Mouse (Mus musculus) limb, embryonic 15.5 days (tissue): ENCODE data around the gene Ttc28. TPM values are rescaled to one million over a fixed set of nuclear protein-coding genes. Genes with fewer than 3 reads are reported as not detected.
"Not testable (repeated sequence)": the region's sequence is repeated elsewhere in the genome, so short reads cannot be mapped to it uniquely, and the experiment has no call there.

Experiments used
- ATAC-seq: fragments of 200-750 bp; cut with Nextera tagmentation; 2 replicates; pipeline ENCODE4 v1.8.0; 2017; ENCODE audit warnings: low read depth, moderate TSS enrichment; ENCODE audit not compliant: insufficient number of reproducible peaks, low FRiP score, low TSS enrichment
- H3K27ac ChIP-seq: fragments of 300-500 bp; sonication (generic); 2 replicates; pipeline ENCODE4 v1.5.1; 2015; ENCODE audit warnings: moderate library complexity, mild to moderate bottlenecking, inconsistent platforms
- H3K27me3 ChIP-seq: fragments of 300-500 bp; sonication (generic); 2 replicates; pipeline ENCODE4 v1.6.1; 2015; ENCODE audit warnings: inconsistent platforms
- H3K36me3 ChIP-seq: fragments of 300-500 bp; sonication (generic); 2 replicates; pipeline ENCODE4 v1.6.1; 2015; ENCODE audit warnings: inconsistent platforms
- H3K4me1 ChIP-seq: fragments of 300-500 bp; sonication (generic); 2 replicates; pipeline ENCODE4 v1.6.1; 2015; ENCODE audit warnings: inconsistent platforms
- H3K4me2 ChIP-seq: fragments of 300-500 bp; sonication (generic); 2 replicates; pipeline ENCODE4 v1.6.1; 2015; ENCODE audit warnings: mild to moderate bottlenecking, inconsistent platforms
- H3K4me3 ChIP-seq: fragments of 300-500 bp; sonication (generic); 2 replicates; pipeline ENCODE4 v1.5.1; 2015; ENCODE audit warnings: mild to moderate bottlenecking, inconsistent platforms
- H3K9ac ChIP-seq: fragments of 300-500 bp; sonication (generic); 2 replicates; pipeline ENCODE4 v1.6.1; 2015; ENCODE audit warnings: inconsistent platforms
- H3K9me3 ChIP-seq: fragments of 300-500 bp; sonication (generic); 2 replicates; pipeline ENCODE4 v1.6.1; 2016; ENCODE audit warnings: inconsistent platforms
- WGBS: fragments of 180-500 bp; shearing (Covaris S2); methylation state at CpG from one replicate; pipeline ENCODE4 v1.1.7; 2015; 5-methylcytosine and 5-hydroxymethylcytosine counted together
- polyA plus RNA-seq: library from polyadenylated mRNA; unstranded; fragments of >200 nt; fragmentation: Nextera tagmentation; extraction: Ambion mirVana; gene quantifications from 2 replicates; pipeline ENCODE4 v1.2.1, GENCODE M21; 2015

The Ttc28 gene
- polyA plus RNA-seq, result 12.4 and 14.7 TPM in 2 replicates

DNA sequence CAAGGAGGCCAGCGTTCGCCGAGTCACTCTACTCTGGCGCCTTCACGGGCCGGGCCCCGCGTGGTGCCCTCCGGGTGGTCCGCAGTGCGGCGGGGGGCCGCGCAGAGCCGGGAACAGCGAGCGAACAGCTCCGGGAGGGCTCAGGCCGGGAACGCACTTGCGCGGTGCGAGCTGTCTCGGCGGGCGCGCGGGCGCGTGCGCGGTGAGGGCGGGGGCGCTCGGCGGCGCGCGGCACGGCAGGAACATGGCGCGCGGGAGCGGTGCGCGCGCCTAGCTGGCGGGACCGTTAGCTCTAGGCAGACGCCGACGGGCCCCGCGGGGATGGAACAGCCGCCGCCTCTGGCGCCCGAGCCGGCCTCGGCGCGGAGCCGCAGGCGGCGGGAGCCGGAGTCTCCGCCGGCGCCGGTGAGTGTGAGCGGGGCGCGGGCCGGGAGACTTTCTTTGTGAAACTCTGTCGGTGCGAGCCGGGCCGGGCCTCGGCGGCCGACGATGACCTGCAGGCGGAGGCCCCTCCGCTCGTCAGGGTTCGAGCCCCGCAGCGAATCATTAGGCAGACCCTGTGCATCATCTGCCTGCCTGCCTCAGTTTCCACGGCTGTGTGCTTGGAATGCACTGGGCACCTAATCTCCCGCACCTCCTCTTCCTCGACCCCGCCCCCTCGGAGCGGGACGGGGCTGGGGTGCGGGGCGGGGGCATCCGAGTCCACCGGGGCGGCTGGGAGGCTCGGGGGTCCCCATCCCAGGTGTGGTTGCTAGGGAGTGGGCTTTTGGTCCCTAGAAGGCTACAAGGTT, at the start of gene Ttc28:
Gene Ttc28, plus strand, starts transcription at position 220 of the 791 bp plus-strand sequence.
- Histone ChIP-seq H3K36me3 (peaks cover 3% of the 10 kb centered on the region; the same call in 1 of the 2 replicates), H3K9me3 (no peaks in the 10 kb centered on the region), H3K4me2 (peak within 1 kb of the TSS; percentile 79), H3K4me1 (peaks cover 23% of the 10 kb centered on the region), H3K27me3 (no peaks in the 10 kb centered on the region), H3K9ac (peak within 1 kb of the TSS; percentile 92), H3K4me3 (peak within 1 kb of the TSS; percentile 85), H3K27ac (peak within 1 kb of the TSS; percentile 91)
- ATAC-seq, result peak; percentile 89
- under 1% methylated on average over 91 of the region's 101 CpGs for WGBS

DNA sequence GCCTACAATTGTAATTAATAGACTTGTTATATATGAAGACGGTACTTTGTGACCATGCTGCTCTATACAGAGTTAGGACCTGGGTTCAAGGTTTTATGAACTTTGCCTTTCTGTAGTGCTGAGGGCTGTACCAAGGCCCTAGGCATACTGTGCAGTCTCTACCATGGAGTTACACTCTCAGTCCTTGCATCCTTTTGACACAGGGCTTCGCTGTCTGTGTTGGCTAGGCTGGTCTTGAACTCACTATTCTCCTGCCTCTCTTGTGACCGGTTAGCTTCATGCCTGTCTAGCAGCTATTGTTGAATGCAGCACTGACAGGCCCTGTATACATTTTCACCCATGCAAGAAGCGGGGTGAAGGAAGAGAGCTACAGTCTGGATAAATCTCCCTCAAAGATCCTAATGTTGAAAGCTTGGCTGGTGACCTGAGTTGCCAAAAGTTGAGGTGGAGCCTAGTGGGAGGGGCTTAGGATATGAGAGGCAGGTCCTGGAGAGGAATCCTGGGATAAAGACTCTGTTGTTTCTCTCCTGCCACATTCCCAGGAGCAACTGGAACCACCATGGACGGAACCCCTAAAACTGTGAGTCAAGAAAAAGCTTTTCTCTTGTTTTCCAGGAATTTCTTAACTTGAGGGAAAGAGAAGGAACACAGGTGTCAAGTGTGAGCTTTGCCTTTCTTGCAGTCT, 48.4 kb upstream of the Ttc28 start:
- Histone ChIP-seq H3K4me3 (no peak overlapping the region), H3K4me1 (no peaks in the 10 kb centered on the region), H3K4me2 (no peak overlapping the region), H3K27ac (no peak overlapping the region), H3K27me3 (no peaks in the 10 kb centered on the region), H3K9ac (no peak overlapping the region), H3K36me3 (0 out of 2 replicates have a peak, but pooled peaks cover 12% of the 10 kb centered on the region), H3K9me3 (no peaks in the 10 kb centered on the region)
- 93% methylated on average over 5 of the region's 5 CpGs for WGBS
- no peak for ATAC-seq

DNA sequence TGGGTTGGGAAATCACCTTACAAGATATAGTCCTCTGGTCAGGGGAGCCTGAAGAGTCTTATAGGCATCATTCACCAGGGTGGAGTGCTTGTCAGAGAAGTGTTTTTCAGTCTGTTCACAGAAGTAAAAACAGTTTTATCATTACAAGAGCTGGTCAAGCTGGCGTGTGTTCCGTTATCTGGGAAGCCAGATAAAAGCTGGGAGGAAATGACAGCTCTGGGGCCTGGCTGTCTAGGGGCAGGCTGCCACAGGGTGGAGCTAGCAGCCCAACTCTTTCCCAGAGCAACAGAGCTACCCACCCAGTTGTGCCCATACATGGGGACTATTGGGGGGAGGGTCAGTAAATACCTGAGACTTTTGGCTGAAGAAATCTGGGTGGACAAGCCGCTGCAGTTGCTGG, 43.6 kb upstream of the Ttc28 start:
- no peak overlapping the region for H3K9ac ChIP-seq
- no peaks in the 10 kb centered on the region for H3K27me3 ChIP-seq
- no peak for ATAC-seq
- H3K36me3 ChIP-seq, result 0 out of 2 replicates have a peak, but pooled peaks cover 8% of the 10 kb centered on the region
- H3K4me2 ChIP-seq, result no peak overlapping the region
- H3K9me3 ChIP-seq, result no peaks in the 10 kb centered on the region
- peaks cover 12% of the 10 kb centered on the region for H3K4me1 ChIP-seq
- no peak overlapping the region for H3K4me3 ChIP-seq
- no peak overlapping the region for H3K27ac ChIP-seq
- 26% methylated on average over 3 of the region's 3 CpGs for WGBS

DNA sequence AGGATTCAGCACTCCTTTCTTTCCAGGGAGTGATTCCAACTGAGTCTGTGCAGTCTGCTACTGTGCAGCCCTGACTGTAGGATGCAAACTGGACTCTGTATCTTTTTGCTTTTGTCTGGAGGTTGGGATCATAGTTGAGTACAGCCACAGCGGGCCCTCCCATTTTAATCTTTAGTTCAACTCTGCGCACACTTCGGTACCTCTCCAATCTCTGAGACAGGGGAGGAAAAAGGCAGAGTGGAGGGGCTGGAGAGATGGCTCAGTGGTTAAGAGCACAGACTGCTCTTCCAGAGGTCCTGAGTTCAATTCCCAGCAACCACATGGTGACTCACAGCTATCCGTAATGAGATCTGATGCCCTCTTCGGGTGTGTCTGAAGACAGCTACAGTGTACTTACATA, 41.6 kb upstream of the Ttc28 start:
- peaks cover 12% of the 10 kb centered on the region for H3K4me1 ChIP-seq
- H3K27ac ChIP-seq, H3K36me3 ChIP-seq, H3K9ac ChIP-seq, H3K27me3 ChIP-seq, H3K4me3 ChIP-seq, H3K9me3 ChIP-seq, ATAC-seq, H3K4me2 ChIP-seq: not testable (repeated sequence)
- WGBS, result 88% methylated on average over 5 of the region's 5 CpGs

DNA sequence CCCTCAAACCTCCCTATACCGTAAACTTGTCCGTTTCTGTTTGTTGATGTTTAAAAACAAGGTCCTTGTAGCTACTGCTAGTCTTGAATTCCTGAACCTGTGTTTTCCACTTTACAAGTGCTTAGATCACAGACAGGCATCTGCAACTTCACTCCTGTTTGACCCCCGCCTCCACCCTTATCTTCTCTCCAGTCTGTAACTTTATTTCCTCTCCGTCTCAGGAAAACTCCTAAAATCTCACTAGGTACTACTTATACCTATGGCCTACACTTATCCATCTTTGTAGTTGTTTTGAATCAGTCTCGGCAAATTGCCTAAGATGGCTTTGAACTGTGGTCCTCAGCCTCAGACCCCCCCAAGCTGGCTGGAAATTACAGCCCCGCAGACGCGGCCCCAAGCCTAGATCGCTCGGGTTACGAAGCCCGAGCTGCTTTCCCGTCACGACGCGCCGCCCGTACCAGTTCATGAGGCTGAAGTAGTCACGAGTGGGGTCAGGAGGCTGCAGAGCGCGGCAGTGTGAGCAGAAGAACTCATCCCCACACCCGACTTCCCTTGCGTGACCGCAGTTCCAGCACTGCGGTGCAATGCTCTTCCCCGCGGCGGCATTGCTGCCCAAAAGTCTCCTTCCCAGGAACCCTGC, 40.4 kb upstream of the Ttc28 start:
- 4% methylated on average over 28 of the region's 28 CpGs for WGBS
- Histone ChIP-seq H3K27me3 (no peaks in the 10 kb centered on the region), H3K9ac (peak overlapping the region; percentile 54), H3K27ac (peak overlapping the region; percentile 87), H3K4me2 (peak overlapping the region; percentile 76), H3K4me3 (peak overlapping the region; percentile 82), H3K9me3 (no peaks in the 10 kb centered on the region), H3K36me3 (no peaks in the 10 kb centered on the region), H3K4me1 (peaks cover 12% of the 10 kb centered on the region)
- peak; percentile 52 for ATAC-seq

DNA sequence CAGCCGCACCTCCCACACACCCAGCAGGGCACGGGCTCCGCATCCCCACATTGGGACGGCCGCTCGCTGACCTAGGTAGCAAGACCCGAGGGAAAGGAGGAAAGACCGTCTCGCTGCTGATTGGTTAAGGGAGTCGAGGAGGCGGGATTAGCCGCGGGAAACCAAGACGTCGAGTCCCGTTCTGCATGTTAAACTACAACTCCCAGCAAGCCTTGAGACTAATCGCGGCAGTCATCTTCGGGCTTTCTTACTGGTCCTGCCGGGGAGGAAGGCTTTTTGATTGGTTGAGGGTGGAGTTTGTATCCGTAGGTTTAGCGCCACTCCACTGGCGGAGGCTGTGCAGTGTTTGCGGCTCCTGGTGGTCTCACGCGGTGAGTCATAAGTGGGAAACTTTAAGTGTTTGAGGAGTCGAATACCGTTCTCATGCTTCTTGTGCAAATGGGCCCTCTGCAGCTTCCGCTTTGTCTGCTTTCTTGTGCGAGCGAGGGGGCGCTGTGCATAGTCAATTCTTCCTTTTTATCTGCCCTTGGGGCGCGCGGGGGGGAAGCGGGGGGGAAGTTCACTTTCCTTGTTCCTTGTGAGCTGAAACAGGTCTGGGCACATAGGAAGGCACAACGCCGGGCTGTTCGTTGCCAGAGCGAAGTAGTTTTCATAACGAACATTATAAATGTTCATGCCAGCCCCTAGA, 39.8 kb upstream of the Ttc28 start, which contains the start of the genes Hscb and Chek2:
Gene Hscb, minus strand, starts transcription at position 100 of the 688 bp plus-strand sequence.
Gene Chek2, plus strand, starts transcription at position 302 of the 688 bp plus-strand sequence.
- Histone ChIP-seq H3K36me3 (no peaks in the 10 kb centered on the region), H3K4me3 (peak within 1 kb of the TSS; percentile 82), H3K9me3 (no peaks in the 10 kb centered on the region), H3K9ac (peak within 1 kb of the TSS; percentile 56), H3K27ac (peak within 1 kb of the TSS; percentile 87), H3K4me1 (peaks cover 12% of the 10 kb centered on the region), H3K27me3 (no peaks in the 10 kb centered on the region), H3K4me2 (peak within 1 kb of the TSS; percentile 76)
- under 1% methylated on average over 41 of the region's 41 CpGs for WGBS
- peak; percentile 99 for ATAC-seq

DNA sequence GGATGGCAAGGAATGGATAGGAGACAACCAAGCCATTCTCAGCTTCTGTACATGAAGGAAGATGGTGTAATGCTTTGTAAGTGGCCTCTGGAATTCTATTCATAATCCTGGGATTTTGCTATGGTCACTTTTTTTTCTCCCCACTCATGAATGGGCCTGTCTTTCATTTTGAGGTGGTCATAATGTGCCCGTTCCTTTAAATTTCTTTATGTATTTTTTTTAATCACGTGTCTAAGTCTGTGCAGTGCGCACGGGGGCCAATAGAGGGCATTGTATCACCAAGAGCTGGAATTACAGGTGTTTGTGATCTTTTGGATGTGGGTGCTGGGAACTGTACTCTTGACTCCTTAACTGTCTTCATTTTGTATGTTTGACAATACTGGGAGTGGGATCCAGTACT, 39.1 kb upstream of the Ttc28 start:
- H3K4me3 ChIP-seq, result peak overlapping the region; percentile 82
- 5% methylated on average over 4 of the region's 4 CpGs for WGBS
- H3K4me1 ChIP-seq, result peaks cover 12% of the 10 kb centered on the region
- no peak for ATAC-seq
- H3K9ac ChIP-seq, result peak overlapping the region; percentile 56
- no peaks in the 10 kb centered on the region for H3K9me3 ChIP-seq
- peak overlapping the region; percentile 76 for H3K4me2 ChIP-seq
- H3K27ac ChIP-seq, result peak overlapping the region; percentile 81
- H3K36me3 ChIP-seq, result 0 out of 2 replicates have a peak, but pooled peaks cover under 1% of the 10 kb centered on the region
- H3K27me3 ChIP-seq, result no peaks in the 10 kb centered on the region

DNA sequence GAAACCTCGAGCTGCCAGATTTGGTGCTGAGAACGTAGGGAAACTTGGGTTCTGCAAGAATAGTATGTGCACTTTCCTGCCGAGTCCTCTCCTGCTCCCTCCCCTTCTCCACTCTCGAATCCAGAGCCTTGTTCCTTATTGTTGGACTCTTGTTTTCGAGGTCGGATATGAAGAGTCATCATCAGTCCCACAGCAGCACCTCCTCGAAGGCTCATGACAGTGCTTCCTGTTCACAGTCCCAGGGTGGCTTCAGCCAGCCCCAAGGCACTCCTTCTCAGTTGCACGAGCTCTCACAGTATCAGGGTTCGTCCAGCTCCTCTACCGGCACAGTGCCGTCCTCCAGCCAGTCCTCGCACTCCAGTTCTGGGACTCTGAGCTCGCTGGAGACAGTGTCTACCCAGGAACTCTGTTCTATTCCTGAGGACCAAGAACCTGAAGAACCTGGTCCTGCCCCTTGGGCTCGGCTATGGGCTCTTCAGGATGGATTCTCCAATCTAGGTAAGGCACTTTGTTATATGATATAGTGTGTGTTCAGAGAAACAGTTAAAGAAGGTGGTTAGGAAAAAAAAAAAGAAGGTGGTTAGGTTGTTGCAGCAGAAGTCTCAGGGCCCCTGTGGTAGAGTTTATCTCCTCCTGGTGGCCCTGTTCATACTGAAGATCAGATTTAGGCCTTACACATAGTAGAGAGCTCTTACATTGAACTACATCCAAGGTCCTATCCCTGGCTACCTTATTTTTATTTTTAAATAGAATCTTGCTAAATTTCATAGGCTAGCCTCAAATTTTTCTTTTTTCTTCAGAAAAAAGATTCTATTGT, 38.3 kb upstream of the Ttc28 start:
- H3K9ac ChIP-seq, result no peak overlapping the region
- H3K4me1 ChIP-seq, result peaks cover 12% of the 10 kb centered on the region
- ATAC-seq, result no peak
- no peak overlapping the region for H3K4me3 ChIP-seq
- 92% methylated on average over 14 of the region's 14 CpGs for WGBS
- no peak overlapping the region for H3K4me2 ChIP-seq
- no peaks in the 10 kb centered on the region for H3K9me3 ChIP-seq
- no peaks in the 10 kb centered on the region for H3K27me3 ChIP-seq
- H3K36me3 ChIP-seq, result 0 out of 2 replicates have a peak, but pooled peaks cover 8% of the 10 kb centered on the region
- no peak overlapping the region for H3K27ac ChIP-seq

DNA sequence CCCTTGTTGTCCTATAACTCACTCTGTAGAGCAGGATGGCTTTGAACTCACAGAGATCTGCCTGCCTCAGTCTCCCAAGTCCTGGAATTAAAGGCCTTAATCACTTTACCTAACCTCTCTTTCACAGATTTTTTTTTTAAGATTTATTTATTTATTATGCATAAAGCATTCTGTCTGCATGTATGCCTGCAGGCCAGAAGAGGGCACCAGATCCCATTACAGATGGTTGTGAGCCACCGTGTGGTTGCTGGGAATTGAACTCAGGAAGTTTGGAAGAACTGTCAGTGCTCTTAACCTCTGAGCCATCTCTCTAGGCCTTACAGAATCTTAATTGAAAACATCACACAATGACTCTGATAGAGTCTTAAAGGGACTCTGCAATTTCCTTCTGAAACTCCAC, 26.6 kb upstream of the Ttc28 start:
- 80% methylated on average over 1 of the region's 1 CpGs for WGBS
- Histone ChIP-seq H3K36me3 (peaks cover 9% of the 10 kb centered on the region; the same call in 1 of the 2 replicates), H3K4me1 (no peaks in the 10 kb centered on the region)

DNA sequence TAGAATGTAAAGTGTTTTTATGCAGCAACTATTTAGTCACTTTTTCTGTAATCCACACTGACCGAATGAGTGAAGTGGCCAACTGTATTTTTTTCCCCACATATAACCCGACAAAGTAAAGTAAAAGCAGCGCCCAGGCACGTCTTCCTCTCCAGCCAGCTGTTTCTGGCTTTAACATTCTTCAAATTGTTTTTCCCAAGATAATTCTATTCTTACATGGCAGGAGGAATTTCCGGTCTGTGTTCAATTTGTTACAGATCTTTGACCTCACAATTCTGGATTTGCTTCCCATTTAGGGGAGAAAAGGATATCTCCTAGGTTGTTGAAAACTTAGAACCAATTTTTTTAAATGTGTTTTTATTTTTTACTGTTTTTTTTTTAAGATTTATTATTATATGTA, 22.5 kb upstream of the Ttc28 start:
- H3K4me2 ChIP-seq, result no peak overlapping the region
- WGBS, result 45% methylated on average over 5 of the region's 5 CpGs
- 0 out of 2 replicates have a peak, but pooled peaks cover 3% of the 10 kb centered on the region for H3K4me1 ChIP-seq
- H3K4me3 ChIP-seq, result no peak overlapping the region
- H3K9ac ChIP-seq, result no peak overlapping the region
- H3K27ac ChIP-seq, result no peak overlapping the region
- no peaks in the 10 kb centered on the region for H3K27me3 ChIP-seq
- H3K9me3 ChIP-seq, result no peaks in the 10 kb centered on the region
- peaks cover 7% of the 10 kb centered on the region; the same call in 1 of the 2 replicates for H3K36me3 ChIP-seq
- no peak for ATAC-seq

More for the DNA sequence above, 26.6 kb upstream of the Ttc28 start:
- no peak for ATAC-seq
- Histone ChIP-seq H3K4me2 (no peak overlapping the region), H3K4me3 (no peak overlapping the region), H3K27ac (no peak overlapping the region), H3K27me3 (no peaks in the 10 kb centered on the region), H3K9ac (no peak overlapping the region), H3K9me3 (no peaks in the 10 kb centered on the region)
